Mouse (Mus musculus) adrenal gland, postnatal 14 days (tissue): ENCODE data around the gene Srrm2. TPM values are rescaled to one million over a fixed set of nuclear protein-coding genes. Genes with fewer than 3 reads are reported as not detected.

Experiments
- DNase-seq: peaks from one replicate; pipeline ENCODE4 v3.0.0; 2021; ENCODE audit warnings: mixed read lengths
- microRNA-seq, 2 experiments: library from miRNA; unstranded; fragments of <30 nt; microRNA quantifications; one replicate each; pipeline ENCODE4 v1.2.0; 2021
- total RNA-seq: library from RNA; stranded (reverse); gene quantifications from 2 replicates; pipeline ENCODE4 v1.2.3, GENCODE M21; 2021

The Srrm2 gene
- total RNA-seq, 1 experiment from 2014 or later = 515 TPM

DNA sequence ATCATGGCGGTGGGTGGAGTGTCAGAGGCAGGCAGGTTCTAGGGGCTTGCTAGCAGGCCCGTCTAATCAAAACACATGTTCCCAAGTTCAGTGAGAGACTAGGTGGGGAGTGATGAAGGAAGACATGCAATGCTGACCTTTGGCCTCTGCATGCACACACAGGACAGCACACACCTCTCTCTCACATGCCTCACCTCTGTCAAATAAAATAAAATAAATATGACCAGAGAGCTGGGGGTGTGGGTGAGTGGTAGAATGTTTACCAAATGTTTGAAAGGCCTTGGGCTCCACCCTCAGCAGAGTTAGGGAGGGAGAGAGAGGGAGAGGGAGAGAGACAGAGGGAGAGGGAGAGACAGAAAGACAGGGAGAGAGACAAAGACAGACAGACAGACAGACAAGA is 67.6 kb downstream of the Srrm2 start:
- DNase-seq = no peak

DNA sequence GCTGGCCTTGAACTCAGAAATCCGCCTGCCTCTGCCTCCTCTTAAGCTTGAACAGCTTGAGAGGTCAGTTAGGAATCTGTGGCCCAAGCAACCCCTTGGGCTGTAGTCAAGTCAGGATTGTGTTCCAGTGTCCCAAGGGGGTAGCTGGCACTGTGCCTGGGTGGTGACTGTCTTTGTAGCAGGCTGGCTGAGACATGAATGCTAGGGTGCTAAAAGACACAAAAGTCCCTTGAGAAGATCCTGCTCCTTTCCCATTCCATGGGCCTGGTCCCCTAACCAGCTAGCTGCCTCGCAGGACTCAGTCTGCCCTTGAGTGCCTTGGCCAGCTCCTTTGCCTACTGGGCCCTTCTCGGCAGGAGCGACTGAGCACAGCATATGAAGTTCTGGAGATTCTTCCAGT is 72.6 kb downstream of the Srrm2 start:
- peak; percentile 65 for DNase-seq

DNA sequence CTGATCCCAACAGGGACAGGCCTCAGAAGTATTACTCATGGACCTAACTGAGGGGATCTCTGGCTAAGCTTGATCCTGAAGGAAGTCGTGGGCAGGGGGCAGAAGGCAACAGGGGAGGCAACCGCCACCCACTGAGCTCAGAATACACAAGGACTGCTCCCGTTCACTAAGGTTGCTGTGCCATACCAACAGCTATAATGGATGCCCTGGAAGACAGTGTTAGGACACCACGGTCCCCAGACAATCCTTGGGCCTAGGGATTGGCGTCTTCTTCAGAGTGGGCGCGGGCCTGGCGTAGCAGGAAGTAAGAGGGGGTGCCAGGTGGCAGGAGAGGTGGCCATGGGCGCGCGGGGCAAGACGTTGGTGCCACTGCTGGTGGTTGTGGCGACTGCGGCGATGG is 77.4 kb downstream of the Srrm2 start, which contains the start of gene Prss21:
Prss21 (plus strand) TSS at position 301 of the 400 bp plus-strand sequence.
- peak; percentile 3 for DNase-seq

DNA sequence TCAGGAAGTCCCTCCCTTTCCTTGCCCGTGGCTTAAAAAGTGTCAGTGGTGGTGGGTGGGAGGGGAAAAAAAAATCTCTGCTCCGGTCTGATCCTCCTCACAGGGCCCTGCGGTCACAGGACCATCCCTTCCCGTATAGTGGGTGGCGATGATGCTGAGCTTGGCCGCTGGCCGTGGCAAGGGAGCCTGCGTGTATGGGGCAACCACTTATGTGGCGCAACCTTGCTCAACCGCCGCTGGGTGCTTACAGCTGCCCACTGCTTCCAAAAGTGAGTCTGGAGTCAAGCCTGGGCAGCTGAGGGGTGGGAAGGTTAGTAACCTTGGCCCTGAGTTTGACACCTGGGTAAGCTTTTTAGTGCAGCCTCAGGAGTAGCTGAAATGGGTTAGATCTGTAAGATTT is 78.2 kb downstream of the Srrm2 start:
- peak; percentile 63 for DNase-seq

Small RNA genes lying within 50 kb of the gene (microRNA-seq; reads per million reads assigned to microRNA genes)
- gene Mir5125 = 0.38 to 2.6 reads per million in 2 experiments

Other genes starting within 250 kb of the Srrm2 start
- 9.2 and 9.9 TPM in 2 replicates for gene Zfp213, start 226.3 kb upstream of the Srrm2 start, total RNA-seq
- 8.5 and 14.6 TPM in 2 replicates for gene Zfp13, start 191.0 kb upstream of the Srrm2 start, total RNA-seq
- gene Zscan10, start 189.7 kb upstream of the Srrm2 start, total RNA-seq = not detected in 2 replicates
- gene Mmp25, start 145.3 kb upstream of the Srrm2 start, total RNA-seq = 0.37 and 0.53 TPM in 2 replicates
- not detected in 2 replicates for gene Bicdl2, start 130.0 kb upstream of the Srrm2 start, total RNA-seq
- 158 and 163 TPM in 2 replicates for gene Hcfc1r1, start 116.9 kb upstream of the Srrm2 start, total RNA-seq
- gene Thoc6, start 116.7 kb upstream of the Srrm2 start, total RNA-seq = 25.2 and 26.3 TPM in 2 replicates
- gene Tnfrsf12a, start 113.1 kb upstream of the Srrm2 start, total RNA-seq = 85.2 and 119 TPM in 2 replicates
- gene Cldn6, start 111.3 kb upstream of the Srrm2 start, total RNA-seq = 0.30 TPM in 1 of 2 replicates, not detected in the other
- not detected in 2 replicates for gene Cldn9, start 106.5 kb upstream of the Srrm2 start, total RNA-seq
- 1.9 and 3.8 TPM in 2 replicates for gene 1520401A03Rik, start 67.7 kb upstream of the Srrm2 start, total RNA-seq
- 9.7 and 11.3 TPM in 2 replicates for gene Pkmyt1, start 64.2 kb upstream of the Srrm2 start, total RNA-seq
- 11.3 and 14.3 TPM in 2 replicates for gene Paqr4, start 49.7 kb upstream of the Srrm2 start, total RNA-seq
- gene Kremen2, start 44.7 kb upstream of the Srrm2 start, total RNA-seq = not detected in 2 replicates
- gene Flywch1, start 18.9 kb upstream of the Srrm2 start, total RNA-seq = 44.4 and 46.4 TPM in 2 replicates
- 6.5 and 9.8 TPM in 2 replicates for gene Flywch2, start 4.5 kb upstream of the Srrm2 start, total RNA-seq
- 376 and 380 TPM in 2 replicates for gene Elob, start 38.6 kb downstream of the Srrm2 start, total RNA-seq
- gene Prss33, start 45.5 kb downstream of the Srrm2 start, total RNA-seq = not detected in 2 replicates
- gene Prss32, start 53.3 kb downstream of the Srrm2 start, total RNA-seq = not detected in 2 replicates
- gene Prss41, start 53.6 kb downstream of the Srrm2 start, total RNA-seq = 0.56 TPM in 1 of 2 replicates, not detected in the other
- not detected in 2 replicates for gene Prss21, start 77.5 kb downstream of the Srrm2 start, total RNA-seq
- gene Dcpp1, start 90.3 kb downstream of the Srrm2 start, total RNA-seq = not detected in 2 replicates
- not detected in 2 replicates for gene Dcpp2, start 90.3 kb downstream of the Srrm2 start, total RNA-seq
- gene Dcpp3, start 126.9 kb downstream of the Srrm2 start, total RNA-seq = not detected in 2 replicates
- not detected in 2 replicates for gene Sbp, start 151.1 kb downstream of the Srrm2 start, total RNA-seq
- not detected in 2 replicates for gene Sbpl, start 164.7 kb downstream of the Srrm2 start, total RNA-seq
- gene Prss30, start 190.0 kb downstream of the Srrm2 start, total RNA-seq = 0.34 and 0.37 TPM in 2 replicates
- gene Prss22, start 207.6 kb downstream of the Srrm2 start, total RNA-seq = not detected in 2 replicates
- gene Prss27, start 247.6 kb downstream of the Srrm2 start, total RNA-seq = 0.41 and 1.6 TPM in 2 replicates